Mouse (Mus musculus): Measurements from ENCODE around the gene Ddx41.

- TF ChIP-seq CTCF (conservative IDR thresholded peaks at IDR 0.05; ENCODE audit: insufficient read depth, insufficient read length, low read depth, low read length) (no peak), POLR2A (IDR thresholded peaks at IDR 0.05; ENCODE audit: low read depth, low read length) (no peak)
These were observed 22.6 kb downstream of the Ddx41 start for GRCm38 (mm10) chr13:55513828-55514227.
